Mouse (Mus musculus) limb, embryonic 10.5 days (tissue): ENCODE measurements at regions not wholly inside any gene's neighbourhood (a gene's known extent, or its start where the extent isn't known, plus 50 kb on each side); places are given as distances from the start of the nearest gene placed in this dataset.
A peak's percentile ranks its signal among the peaks of the same experiment; 100 is the strongest.
"Not testable (repeated sequence)": the region's sequence is repeated elsewhere in the genome, so short reads cannot be mapped to it uniquely, and the experiment has no call there.

ENCODE experiments used
- DNase-seq: peaks from one replicate; pipeline ENCODE4 v3.0.0-alpha.2; 2017; ENCODE audit warnings: low spot score
- H3K27ac ChIP-seq: fragments of 300-500 bp; sonication (generic); 2 replicates; pipeline ENCODE4 v1.5.1; 2016; ENCODE audit warnings: mild to moderate bottlenecking
- H3K27me3 ChIP-seq: fragments of 300-500 bp; sonication (generic); 2 replicates; pipeline ENCODE4 v1.6.1; 2016; ENCODE audit warnings: low read depth, mild to moderate bottlenecking; ENCODE audit not compliant: poor library complexity, severe bottlenecking
- H3K36me3 ChIP-seq: fragments of 300-500 bp; sonication (generic); 2 replicates; pipeline ENCODE4 v1.6.1; 2016; ENCODE audit warnings: mild to moderate bottlenecking, moderate library complexity
- H3K4me1 ChIP-seq: fragments of 300-500 bp; sonication (generic); 2 replicates; pipeline ENCODE4 v1.6.1; 2016
- H3K4me3 ChIP-seq: fragments of 300-500 bp; sonication (generic); 2 replicates; pipeline ENCODE4 v1.5.1; 2016; ENCODE audit warnings: mild to moderate bottlenecking, moderate library complexity
- H3K9me3 ChIP-seq: fragments of 300-500 bp; sonication (generic); replicated peaks from 2 replicates; pipeline ENCODE4 v1.6.1; 2016; ENCODE audit warnings: mild to moderate bottlenecking
- WGBS: fragments of 180-500 bp; shearing (Covaris S2); methylation state at CpG from one replicate; pipeline ENCODE4 v1.1.7; 2016; 5-methylcytosine and 5-hydroxymethylcytosine counted together

DNA sequence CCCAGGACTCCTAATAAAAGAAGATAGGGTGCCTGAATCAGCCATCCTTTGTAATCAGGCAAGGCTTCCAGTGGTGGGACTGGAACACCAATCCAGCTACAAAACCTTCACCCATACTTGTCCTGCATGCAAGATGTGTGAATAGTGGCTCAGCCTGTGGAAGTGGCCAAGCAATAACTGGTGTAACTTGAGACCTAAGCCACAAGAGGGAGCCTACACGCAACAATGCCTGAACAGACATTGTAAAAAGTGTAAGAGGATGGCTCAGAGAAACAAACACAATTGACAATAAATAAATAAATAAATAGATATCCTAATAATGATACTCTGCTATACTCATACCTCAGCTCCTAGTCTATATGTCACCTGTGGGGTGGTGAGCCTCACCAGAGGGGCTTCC is 781.5 kb upstream of the Cdh20 start:
- 48% methylated on average over 1 of the region's 1 CpGs for WGBS
- Histone ChIP-seq H3K9me3 (no peaks in the 10 kb centered on the region), H3K4me1 (no peaks in the 10 kb centered on the region), H3K27me3 (no peaks in the 10 kb centered on the region), H3K27ac (no peak overlapping the region), H3K4me3 (no peak overlapping the region), H3K36me3 (no peaks in the 10 kb centered on the region)
- DNase-seq = peak; percentile 29

DNA sequence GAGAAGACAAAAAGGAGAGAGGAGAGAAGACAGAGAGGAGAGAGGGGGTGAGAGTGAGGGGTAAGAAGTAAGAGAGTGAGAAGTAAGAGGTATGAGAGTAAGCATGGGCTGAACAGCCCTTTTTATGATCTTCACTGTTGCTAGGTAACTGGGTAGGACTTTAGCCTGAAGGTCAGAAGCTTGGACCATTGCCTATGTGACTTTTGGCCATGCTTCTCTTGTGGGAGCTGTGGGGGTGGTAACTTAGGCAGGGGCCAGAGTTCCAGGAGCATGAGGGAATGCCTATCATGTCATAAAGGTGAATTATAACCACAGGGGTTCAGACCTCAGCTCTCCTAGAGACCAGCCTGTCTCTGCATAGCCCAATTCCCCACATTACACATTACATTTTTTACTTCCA is 765.4 kb upstream of the Cdh20 start:
- not testable (repeated sequence) for H3K27ac ChIP-seq, H3K4me1 ChIP-seq, DNase-seq, H3K36me3 ChIP-seq, H3K4me3 ChIP-seq, H3K27me3 ChIP-seq, H3K9me3 ChIP-seq

DNA sequence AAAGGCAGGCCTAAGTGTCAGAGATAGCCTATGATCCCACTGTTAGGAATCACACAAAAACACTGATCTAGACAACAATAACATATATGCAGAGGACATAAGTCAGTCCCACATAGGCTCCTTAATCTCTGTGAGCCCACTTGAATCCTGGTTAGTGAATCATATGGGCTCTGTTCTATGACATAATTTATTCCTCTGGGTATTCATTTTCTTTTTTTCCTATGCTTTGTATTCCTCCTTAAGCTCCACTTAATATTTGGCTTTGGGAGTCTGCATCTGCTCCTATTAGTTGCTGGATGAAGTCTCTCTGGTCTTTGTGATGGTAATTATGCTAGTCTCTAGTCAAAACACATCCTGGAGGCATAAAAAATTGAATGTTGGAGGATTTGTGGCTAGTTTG is 738.7 kb upstream of the Cdh20 start:
- no peaks in the 10 kb centered on the region for H3K27me3 ChIP-seq
- no peak overlapping the region for H3K4me3 ChIP-seq
- H3K9me3 ChIP-seq = no peaks in the 10 kb centered on the region
- no peak for DNase-seq
- H3K4me1 ChIP-seq = no peaks in the 10 kb centered on the region
- H3K27ac ChIP-seq = no peak overlapping the region
- H3K36me3 ChIP-seq = no peaks in the 10 kb centered on the region

DNA sequence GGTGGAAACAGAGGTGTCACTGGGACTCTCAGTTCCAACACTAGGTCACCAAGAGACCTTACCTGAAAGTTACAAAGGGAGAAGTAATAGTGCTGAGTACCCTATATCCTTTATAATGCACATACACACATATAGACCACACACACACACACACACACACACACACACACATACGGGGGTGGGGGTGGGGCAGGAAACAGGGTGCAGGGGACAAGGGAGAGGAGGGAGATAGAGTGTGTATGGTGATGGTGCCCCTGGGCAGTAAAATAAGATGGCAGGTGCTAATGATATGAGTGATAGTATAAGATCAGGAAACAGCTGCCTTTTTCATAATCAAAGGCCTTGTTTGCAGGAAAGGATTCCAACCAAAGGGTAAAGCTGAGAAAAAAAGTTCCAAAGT is 719.9 kb upstream of the Cdh20 start:
- Histone ChIP-seq H3K4me1 (no peaks in the 10 kb centered on the region), H3K27ac (no peak overlapping the region), H3K36me3 (no peaks in the 10 kb centered on the region), H3K27me3 (no peaks in the 10 kb centered on the region), H3K4me3 (no peak overlapping the region), H3K9me3 (no peaks in the 10 kb centered on the region)
- 75% methylated on average over 1 of the region's 1 CpGs for WGBS
- DNase-seq = no peak

DNA sequence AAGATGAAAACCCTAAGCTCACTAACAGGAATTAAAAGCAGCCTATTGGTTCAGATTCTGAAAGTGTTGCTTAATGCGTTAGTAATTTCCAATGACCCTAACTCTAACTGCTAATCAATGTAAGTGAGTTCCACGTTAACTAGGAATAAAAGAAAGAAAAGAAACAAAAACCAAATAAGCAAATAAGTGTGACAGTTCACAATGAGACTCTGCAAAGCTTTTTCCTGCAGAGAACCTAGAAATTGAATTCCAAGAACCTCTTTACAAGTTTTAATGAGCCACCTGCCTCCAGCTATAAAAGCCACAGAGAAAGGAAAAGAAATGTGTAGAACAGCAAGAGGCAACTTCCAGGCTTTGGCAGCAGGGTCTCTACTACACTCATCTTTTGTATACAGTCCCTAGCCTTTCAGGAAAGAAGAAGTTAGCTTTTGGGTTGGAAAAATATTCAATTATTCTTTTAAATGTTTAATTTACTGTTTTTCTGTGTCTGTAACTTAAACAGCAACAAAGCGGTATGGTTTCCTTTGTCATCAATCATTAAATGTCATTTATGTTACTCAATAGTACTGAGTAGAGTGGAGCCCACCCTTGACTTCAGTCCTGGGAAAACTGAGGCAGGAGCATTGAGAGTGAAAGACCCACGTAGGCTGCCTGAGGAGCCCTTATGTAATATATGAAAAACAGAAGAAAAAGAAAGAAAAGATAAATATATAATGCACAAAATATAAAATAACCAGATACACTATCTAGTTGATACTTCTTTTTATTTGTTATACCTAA is 719.0 kb upstream of the Cdh20 start:
- Histone ChIP-seq H3K9me3 (no peaks in the 10 kb centered on the region), H3K36me3 (no peaks in the 10 kb centered on the region), H3K27me3 (no peaks in the 10 kb centered on the region), H3K27ac (no peak overlapping the region), H3K4me1 (no peaks in the 10 kb centered on the region), H3K4me3 (no peak overlapping the region)
- WGBS = 77% methylated on average over 4 of the region's 4 CpGs
- no peak for DNase-seq
